Mouse (Mus musculus): ENCODE measurements around the gene Sephs2.

Sephs2 gene

DNA sequence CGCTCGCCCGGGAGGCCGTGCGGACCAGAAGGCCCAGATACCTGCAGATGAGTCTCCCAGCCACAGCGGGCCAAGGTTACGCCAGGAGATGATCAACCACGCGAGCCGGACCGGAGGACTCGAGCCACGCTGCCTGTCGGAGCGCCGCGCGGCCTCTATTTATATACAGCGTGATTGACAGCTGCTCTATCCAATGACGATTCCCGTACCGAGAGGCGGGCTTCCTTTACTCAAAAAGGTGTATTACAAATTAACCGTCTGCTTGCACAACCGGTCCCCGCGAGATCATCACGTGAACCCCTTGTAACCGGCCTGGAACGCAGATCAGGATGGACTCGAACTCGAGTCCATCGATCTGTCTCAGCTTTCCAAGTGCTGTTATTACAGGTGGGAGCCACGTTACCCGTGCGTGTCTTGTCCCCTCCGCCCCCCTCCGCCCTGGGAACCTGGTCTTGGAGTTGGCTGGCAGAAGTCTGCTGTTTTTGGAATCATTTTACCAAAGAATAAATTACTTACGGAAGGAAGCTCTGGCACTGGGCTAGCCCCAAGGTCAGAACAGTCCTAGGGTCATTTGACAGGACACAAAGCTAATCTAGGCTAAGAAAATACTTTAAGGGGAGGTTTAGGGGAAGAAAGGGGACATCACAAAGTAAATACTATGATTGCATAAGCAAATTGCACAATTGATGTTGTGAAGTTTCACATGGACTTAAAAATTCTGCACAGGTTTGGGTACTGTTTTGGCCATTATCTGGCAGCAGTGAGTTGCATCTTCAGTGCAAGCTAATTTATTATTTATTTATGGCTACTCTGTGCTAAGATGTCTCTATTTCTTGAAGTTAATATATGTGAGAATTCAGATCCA, at the start of gene Sephs2:
TSS of gene Sephs2 (minus strand) at position 131 of the 865 bp plus-strand sequence.
- DNase-seq = peak; percentile 98

DNA sequence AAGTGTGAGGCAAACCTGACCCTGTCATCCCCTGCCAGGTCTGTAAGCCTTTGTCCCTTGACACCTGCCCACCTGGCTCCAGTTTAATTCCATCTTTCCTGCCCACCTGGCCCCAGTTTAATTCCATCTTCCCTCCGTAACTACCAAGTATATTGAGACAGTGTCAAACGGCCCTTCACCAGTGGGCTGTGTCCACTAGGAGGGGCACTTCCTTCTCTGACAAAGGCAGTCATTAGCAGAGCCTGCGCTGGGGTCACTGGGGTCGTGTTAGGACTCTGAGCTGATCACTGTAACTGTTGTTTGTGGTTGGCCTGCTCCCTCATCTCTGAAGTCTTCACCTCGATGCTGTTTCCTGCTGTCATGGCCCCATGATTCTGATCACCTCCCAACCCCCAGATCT, 48.2 kb upstream of the Sephs2 start:
- DNase-seq = peak; percentile 49 to 65

DNA sequence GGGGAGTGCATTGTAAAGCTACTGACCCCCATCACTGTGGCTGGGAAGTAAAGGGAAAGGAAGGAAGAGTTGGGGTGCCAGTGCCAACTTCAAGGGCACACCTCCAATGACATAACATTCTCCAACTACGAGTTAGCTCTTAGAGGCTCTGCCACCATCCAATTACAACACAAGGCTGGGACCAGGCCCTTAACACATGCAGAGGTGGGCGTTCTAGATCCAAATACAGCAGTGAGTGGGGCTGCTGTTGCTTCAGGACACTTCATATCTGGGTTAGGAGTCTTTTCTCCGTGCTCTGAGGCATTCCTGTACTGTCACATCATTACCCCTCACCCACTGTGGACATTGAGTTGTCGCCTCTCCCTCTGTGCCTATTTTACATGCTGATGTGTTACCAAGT, 47.3 kb upstream of the Sephs2 start:
- no peak for DNase-seq

DNA sequence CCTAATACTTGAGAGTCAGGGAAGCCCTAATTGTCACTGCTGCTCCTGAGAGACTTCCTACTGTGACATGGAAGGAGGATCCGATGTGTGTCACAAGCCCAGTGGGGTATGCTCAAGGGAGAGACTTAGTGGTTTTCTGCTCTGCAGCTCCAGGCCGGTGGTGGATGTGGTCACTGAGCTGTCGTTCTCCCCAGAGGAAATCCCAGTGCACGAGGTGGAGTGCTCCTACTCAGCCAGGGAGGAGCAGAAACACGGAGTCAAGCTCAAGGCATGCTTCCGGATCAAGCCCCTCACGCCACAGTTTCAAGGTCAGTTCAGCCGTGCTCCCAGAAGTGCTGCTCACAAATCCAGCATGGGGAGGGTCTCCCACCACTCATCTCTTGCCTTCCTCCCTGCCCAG, 40.1 kb upstream of the Sephs2 start:
- DNase-seq = no peak

DNA sequence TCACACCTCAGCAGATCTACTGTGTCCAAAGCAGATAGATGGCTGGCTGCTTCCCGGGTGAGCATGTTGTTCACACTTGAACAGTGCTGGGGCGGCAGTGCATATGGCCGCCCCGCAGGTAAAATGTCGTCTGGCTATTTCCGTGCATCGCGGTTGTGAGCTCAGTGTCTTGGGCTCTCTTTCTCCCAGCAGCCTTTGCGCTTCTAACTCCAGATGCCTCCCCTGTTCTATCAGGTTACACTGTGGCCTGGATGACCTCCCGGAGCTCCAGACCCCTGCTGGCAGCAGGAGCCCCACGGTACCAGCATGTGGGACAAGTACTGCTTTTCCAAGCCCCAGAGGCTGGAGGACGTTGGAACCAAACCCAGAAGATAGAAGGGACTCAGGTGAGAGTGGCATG, 36.1 kb upstream of the Sephs2 start:
- no peak for DNase-seq

DNA sequence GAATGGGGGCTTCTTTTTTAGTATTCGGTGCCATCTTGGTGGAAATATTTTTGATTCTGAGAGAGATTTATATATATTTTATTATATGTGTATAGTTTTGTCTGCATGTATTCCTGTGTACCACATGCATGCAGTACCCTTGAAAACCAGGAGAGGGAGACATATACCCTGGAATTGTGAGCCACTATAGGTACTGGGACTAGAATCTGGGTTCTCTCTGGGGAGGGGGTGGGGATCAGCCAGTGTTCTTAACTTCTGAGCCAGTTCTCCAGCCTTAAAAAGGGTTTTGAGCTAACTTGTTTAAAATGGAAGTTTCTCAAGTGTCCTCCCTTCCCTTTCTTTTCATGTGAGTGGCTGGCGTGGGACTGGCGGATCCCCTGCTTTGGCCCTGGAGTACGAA, 35.0 kb upstream of the Sephs2 start:
- DNase-seq = peak in 1 of 2 experiments; percentile 71

DNA sequence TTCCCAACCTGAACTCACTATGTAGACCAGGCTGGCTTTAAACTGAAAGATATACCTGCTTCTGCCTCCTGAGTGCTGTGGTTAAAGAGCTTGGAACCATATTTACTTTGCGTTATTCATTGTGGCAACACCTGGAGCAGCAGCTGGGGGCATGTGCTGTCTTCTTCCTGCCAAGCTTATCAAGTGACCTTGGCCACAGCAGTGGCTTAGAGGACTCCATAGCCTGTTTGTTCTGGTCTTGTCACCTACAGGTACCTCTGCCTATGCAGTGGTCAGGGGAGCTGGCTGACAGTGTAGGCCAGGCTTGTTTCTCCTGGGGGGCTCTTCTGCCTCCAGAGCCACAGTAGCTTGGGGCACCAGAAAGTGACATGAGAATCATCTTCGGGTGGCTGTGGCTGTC, 34.6 kb upstream of the Sephs2 start:
- DNase-seq = no peak

DNA sequence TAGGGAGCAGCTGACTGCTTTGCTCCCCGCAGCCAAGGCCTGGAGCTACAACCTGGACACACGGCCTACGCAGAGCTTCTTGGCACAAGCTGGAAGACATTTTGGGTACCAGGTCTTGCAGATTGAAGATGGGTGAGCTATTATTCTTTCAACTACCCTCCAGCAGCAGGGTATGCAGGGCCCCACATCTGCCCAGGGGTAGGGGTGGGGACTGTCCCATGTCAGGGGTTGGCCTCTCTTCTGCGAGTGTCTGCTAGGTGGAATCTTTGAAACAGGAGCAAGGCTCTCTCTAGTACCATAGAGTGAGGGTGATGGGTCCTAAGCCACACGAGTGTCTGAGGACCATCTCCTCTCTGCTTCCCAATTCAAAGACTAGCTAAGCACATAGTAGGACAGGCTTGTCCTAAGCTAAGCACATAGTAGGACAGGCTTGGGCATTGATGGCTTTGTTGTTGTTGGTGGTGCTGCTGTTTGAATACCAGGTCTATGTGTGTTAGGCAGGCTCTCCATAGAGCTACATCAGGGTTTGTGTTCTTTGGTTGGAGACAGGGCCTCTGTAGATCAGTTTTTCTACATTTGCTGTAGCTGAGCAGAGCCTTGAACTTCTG, 23.8 kb upstream of the Sephs2 start:
- DNase-seq = no peak

DNA sequence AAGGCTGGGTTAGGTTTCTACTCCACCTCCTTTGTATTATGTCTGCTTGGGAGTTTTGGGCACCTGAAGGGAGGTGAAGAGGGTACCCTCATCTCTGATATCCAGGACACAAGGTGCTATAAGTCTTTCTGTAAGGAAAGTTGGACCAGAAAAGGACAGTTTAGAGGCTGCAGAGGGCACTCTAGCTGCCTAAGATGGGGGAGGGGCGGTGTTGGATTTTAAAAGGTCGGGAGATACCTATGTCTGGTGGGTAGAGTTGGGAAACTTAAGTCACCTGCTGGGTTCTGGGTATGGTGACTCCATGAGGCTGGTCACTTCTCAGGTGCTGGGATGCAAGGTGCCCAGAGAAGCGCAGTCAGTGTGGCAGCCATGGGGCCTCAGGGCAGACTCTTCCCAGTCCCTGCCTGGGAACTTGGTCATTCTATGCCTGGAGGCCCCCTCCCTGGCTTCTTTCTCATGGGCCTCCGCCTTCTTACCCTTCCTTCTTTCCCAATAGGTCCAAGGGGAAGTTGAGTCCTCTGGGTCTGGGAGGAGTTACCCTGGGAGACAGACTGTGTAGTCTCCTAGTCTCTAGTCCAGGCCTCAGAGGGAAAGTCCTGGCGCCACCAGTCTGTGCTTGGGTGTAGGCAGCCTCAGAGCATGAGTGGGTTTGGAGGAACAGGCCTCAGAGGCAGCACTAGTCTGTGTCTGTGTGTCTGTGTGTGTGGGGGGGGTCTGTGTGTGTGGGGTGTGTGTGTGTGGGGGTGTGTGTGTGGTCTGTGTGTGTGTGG, 23.1 kb upstream of the Sephs2 start:
- no peak for DNase-seq

DNA sequence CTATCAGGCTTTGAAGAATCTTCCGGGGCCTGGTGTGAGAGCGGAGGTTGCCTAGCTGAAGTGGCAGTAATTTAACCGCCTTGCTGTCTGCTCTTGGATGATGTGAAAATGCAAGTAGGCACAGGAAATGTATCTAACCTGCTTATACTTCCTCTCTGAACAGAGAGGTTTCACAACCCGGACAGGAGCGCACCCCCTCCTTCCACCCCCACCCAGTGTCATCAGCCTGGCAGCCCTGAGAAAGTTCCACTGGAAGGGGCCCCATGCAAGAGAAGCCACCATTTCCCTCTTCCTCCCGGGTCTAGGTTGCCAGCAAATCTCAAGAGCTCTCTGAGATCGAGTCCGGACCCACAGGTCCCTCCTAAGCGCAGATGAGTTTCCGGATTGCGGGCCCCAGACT, 22.2 kb upstream of the Sephs2 start, which contains the start of gene Itgal:
TSS of gene Itgal (plus strand) at position 163 of the 400 bp plus-strand sequence.
- no peak for DNase-seq

DNA sequence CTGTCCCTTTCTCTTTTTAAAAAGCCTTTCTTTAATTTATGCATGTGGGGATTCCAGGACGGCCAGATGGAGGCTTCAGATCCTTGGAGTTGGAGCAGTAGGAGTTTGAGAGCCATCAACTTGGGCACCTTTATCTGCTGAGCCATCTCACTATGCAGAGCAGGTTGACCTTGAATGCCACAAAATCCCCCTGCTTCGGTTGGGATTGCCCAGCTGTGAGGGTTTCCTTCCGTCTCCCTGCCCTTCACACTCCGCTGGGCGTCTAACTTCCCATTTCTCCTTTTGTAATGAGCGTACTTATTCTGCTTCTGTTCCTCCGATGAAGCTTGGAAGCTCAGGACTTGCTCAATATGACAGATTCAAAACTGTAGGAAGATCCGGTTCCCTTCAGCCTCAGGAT, 16.3 kb upstream of the Sephs2 start:
- DNase-seq = no peak

DNA sequence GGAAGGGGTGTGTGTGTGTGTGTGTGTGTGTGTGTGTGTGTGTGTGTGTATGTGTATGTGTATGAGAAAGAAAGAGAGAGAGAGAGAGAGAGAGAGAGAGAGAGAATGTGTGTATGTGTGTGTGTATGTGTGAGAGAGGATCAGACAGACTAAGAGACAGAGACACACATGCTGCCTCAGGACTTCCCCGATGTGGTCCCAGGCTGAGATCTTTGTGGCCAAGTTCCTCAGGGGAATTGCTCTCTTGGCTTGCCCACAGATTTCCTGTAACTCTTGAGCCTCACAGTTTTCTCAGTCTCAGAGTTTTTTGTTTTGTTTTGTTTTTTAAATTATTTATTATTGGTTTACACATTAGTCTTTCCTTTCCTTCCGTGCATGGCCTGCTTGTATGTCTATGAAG, 15.5 kb upstream of the Sephs2 start:
- no peak for DNase-seq

DNA sequence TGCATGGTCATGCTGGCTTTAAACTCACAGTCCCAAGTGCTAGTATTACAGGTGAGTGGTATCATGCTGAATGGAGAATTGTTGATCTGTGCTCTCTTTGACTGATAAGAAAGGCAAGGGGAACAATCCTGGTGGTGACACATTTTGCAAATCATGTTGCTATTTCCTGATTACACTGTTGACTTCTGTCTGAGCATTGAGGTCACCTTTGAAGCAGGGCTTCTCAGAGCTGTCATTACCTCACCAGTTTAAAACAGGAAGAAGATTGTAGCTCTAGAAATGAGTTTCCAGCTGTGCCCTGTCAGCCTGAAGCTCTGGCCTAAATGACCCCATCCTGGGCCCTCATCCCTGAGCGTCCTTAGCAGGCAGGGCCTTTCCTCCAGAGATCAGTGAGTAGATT, 14.1 kb upstream of the Sephs2 start:
- no peak for DNase-seq

DNA sequence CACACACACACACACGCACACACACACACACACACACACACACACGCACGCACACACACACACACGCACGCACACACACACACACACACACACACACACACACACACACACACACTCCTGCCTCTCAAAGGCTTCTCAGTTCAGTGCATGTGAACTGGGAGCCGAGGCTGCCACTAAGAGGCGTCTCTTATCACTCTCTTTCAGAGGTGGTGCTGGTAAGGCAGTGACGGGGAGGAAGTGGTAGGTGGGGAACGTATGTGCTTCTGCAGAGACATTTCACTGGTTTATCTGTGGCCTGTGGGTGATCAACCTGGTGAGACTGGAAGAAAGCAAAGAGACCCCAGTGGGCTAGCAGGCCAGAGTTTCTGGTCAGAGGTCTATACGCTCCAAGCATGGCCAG, 11.3 kb upstream of the Sephs2 start:
- DNase-seq = no peak

DNA sequence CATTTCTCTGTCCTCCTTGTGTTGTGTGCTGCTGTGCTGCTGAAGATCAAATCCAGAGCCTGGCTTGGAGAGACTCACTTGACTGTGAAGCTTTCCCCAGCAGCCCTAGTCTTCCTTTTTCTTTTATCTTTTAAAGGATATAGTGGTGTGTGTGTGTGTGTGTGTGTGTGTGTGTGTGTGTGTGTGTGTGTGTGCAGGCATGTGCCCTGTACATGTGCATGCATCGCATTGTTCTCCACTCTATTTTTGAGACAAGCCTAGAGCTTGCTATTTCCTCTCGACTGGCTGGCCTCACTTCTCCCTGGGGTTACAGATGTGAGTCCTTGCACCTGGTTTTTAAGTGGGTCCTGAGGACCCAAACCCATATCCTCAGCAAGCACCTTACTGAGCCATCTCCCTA, 8.3 kb upstream of the Sephs2 start:
- no peak for DNase-seq

DNA sequence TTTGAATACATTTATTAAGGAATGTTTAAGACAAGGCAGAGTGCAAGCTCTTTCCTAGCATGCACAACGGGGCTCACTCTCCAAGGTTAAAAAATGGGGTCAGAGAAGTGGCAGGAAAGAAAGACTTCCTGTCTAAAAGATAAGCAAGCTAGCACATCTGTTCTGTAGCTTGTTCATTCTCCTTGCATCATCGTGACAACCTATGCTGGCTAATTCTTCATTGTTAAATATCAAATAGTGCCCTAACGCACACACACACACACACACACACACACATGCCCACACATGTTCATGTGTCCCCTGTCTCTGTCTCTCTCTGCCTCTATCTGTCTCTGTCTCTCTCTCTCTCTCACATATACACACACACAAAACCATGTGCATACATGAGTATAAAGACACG, 7.3 kb upstream of the Sephs2 start:
- DNase-seq = no peak

DNA sequence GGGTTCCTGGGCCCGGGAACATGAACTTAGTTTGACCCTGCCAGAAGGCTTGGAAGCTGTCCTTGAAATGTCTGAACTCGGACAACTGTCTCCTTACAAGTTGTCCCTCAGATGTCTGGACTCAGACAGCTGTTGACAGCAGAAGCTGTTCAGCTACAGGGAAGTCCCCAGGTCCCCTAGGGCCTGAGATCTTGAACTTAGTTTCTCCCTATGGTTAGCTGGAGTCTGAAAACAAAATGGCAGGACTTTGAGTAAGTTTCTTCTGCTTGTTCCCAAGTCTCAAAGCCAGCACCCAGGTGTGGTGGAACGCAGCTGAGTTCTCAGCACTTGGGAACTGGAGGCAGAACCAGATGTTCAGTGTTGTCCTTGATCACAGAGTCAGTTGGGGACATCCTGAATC, 6.2 kb upstream of the Sephs2 start:
- DNase-seq = no peak

DNA sequence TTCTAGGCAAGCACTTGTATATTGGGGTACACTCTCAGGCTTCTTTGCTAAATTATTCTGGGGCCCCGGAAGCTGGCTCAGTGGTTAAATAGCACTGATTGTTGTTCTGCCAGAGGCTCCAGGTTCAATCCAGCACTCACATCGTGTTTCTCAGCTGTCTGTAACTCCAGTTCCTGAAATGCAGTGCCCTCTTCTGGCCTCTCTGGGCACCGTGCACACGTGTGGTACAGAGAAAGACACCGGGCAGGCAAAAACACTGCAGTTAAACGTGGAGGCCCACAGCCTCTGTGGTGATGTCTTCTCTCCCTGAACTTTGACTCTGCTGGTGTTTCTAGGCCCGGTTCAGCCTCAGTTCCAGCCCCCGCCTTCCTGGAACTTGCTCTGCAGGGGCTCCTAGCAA, 4.5 kb upstream of the Sephs2 start:
- DNase-seq = peak; percentile 74 to 83

DNA sequence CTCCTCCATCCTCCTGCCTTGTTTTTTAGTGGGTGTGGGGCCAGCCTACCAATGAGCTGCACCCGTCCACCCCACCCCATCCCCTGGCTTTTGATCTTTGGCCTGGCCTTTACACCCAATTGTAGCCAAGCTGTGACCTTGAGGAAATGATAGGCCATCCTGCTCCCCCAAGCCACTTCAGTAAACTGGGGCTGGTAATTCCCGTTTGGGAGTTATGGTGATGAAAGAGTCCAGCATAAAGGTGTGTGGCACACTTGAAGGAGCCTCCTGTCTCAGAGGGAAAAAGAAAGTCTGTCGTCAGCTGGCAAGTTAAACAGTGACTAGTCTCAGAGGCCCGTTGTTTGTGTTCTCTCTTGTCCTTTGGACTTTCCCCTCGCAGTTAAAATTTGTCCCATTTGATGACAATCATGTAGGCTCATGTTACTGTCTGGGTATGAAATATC, 2.7 kb upstream of the Sephs2 start:
- DNase-seq = peak; percentile 69 to 86

DNA sequence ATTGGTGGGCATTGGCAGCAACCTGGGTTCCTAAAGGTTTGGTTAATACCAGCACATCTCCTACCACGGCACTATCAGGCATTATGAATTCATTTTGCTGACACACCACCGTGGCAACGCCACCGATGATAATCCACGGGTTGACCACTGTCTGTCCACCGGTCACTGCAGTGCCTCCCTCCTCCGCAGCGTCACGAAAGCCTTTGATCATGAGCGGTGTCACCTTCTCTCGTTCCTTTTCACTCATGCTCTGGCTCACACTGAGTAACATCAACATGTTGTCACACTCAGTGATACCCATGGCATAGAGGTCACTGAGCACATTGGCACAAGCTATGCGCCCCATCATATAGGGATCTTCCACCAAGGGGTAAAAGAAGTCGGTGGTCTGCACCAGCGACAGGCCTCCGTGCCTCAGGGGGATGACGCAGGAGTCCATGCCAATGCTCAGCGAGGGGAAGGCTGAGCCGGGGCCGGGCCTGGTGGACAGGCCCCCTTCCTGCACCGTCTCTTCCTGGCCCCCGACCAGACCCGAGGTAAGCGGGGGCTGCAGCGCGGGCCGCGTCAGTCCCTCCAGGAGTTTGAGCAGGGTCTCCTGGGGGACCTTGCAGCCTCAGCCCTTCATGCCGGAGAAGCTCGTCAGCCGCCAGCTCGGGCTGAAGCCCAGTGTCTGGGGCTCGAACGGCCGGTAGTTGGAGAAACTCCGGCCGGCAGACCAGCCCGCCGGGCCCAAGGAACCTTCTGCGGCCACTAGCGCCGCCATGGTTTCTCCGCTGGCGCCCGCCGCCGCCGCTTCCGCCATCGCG, 534 bp downstream of the Sephs2 start:
- peak in 1 of 2 experiments; percentile 66 for DNase-seq

DNA sequence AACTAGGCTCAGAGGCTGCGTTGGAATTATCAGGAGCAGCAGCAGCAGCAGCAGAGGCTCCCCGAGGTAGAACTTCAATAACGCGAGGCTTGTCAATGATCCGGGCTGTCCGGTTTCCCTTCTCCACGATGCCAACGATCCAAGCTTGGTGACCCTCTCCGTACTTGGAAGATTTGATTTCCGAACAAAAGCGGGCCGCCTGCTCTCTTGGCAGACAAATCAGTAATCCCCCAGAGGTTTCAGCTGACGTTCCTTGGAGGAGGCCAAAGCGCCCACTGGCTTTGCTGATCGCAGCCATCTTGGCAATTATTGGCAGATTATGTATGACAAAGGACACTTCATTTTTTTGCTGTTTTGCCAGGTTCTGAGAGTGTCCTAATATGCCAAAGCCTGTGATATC, 1.3 kb downstream of the Sephs2 start:
- peak in 1 of 2 experiments; percentile 50 for DNase-seq

DNA sequence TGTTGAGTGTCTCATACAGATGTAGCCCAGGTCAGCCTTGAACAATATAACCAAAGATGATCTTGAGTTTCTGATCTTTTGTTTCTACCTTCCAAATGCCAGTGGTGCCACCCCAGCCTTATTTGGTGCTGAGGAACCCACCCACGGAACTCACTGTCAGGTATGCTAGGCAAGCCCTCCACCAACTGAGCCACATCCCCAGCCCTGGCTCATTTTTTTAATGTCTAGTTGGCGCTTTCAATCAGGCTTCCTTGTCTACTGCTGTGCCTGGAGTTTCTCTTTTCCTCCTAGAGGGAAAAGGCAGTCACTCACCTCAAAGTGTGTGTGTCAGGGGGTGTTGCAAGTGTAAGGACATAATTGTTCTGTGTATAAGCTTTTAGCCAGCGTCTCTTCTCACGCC, 2.8 kb downstream of the Sephs2 start:
- DNase-seq = peak in 1 of 2 experiments; percentile 20

DNA sequence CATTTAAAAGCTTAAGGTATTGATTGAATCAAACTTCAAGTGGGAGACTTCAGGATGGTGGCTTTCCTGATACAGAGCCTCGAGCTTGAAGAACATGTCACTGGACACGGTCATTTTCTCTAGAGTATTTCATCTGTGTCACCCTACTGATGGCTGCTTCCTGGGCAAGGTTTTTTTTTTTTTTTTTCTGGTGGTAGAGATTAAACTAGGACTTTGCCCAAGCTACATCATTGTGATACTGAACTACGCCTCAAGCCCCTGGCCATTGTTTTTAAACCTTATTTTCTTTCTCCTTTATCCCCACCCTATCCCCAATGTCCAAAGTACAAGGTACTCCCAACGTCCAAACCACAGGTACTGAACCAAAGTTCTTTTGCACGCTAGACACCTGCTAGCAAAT, 3.2 kb downstream of the Sephs2 start:
- DNase-seq = peak in 1 of 2 experiments; percentile 19
